Mouse (Mus musculus) gastrocnemius, postnatal 10 days (tissue): ENCODE measurements at regions not wholly inside any gene's neighbourhood (a gene's known extent, or its start where the extent isn't known, plus 50 kb on each side); places are given as distances from the start of the nearest gene placed in this dataset.
A peak's percentile ranks its signal among the peaks of the same experiment; 100 is the strongest.

Experiments
- DNase-seq: peaks from one replicate; pipeline ENCODE4 v3.0.0; 2021; ENCODE audit warnings: mixed read lengths

DNA sequence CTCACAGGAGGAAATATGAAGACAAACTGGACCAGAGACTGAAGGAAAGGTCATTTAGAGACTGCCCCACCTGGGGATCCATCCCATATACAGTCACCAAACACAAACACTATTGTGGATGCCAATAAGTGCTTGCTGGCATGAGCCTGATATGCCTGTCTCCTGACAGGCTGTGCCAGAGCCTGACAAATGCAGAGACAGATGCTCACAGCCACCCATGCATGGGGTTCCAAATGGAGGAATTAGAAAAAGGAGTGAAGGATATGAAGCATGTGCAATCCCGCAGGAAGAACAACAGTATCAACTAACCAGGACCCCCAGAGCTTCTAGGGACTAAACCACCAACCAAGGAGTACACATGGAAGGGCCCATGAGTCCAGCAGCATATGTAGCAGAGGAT lies 505.9 kb downstream of the Gm6685 start:
- DNase-seq: no peak

DNA sequence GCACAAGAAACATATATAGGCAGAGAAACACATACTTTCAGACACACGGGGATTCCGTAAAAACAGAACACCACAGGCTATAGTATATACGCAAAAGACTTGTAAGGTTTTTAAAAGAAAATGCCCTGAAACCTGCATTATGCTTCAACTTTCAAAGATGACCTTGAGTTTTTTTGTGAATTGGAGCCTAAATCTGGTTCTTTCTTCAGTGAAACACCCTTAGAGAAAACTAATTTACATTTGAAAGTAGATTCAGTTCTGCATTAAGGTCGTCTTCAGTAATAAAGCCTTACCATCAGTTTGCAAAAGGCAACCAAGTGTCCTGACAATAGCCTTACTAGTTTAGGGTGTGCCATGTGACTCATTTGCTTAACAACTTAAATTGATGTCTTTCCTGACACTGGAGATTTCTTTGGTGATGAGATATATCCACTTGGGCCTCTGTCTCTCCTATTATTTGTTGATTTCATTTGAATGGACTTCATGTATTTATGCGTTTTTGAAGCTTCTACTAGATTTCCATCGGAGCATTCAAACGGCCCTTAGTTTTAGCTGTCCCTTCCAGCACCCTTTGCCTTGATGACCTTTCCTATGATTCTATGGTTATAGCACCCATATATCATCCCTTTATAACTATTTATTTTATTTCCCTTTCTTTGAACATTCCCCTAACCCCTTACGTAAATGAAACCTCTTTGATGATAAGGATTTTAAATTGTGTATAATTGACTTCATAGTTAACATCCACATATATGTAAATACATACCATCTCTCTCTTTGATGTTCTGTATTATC lies 539.6 kb downstream of the Gm6685 start:
- DNase-seq: no peak

DNA sequence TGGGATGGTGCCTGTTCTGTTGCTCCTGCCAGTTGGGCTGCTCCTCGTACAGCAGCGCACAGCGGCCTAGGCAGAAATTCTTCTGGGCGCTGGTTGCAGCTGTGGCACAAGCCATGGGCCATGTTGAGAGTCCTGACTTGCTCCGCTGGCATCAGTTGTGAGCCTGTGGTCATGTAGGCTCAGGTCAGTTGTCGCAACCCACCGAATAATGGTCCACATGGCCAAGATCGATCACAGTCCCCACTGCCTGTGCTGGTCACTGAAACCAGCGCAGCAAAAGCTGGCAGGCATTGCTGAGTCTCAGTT lies 585.8 kb downstream of the Gm6685 start:
- no peak for DNase-seq

DNA sequence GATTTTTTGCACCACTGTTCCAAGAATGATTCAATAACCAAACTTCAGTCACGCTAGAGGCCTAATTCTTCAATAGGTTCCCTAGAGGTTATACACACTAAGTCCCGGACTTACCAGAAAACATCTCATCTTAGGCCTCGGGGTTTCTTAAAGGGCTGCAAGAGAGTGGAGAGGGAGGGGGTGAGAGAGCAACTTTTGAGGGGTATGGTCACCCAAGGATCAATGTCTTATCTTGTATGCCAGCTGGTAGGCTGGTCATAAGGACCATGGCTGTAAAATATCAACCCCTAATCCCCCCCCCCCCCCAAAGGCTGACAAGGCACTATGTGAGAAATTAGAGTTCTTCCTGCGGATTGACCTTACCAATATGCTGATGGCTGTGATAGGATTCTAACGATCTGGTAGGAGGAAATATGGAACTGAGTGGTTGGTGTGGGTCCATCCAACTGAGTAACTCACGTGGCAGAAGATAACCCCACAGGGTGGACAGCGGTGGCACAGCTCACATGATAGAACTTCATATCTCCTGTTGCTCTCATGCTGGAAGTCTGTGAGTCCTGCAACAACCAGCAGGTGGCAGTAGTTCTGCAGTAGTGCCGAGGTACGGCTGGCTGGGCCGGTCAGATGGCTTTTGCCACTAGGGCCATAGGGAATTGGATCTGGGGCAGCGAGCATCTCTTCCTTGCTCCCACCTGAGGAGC lies 586.3 kb downstream of the Gm6685 start:
- DNase-seq: peak; percentile 19

DNA sequence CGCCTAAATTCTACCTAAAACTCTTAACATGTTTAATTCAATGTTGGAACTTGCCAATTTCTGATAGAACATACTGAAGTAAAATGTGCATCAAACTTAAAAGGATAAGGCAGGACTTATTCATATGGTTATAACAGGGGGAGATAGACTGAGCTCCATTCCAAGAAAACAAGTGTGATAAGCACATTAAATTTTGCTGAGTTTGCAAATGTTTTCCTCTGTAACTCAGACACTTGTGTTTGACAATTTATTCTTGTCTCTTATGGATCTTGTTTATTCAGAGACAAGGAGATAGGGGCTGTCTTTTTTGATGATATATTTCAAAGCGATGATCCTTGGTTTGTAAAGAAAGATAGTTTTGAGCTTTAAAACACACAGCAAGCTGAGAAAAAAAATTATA lies 613.6 kb downstream of the Gm6685 start:
- no peak for DNase-seq

DNA sequence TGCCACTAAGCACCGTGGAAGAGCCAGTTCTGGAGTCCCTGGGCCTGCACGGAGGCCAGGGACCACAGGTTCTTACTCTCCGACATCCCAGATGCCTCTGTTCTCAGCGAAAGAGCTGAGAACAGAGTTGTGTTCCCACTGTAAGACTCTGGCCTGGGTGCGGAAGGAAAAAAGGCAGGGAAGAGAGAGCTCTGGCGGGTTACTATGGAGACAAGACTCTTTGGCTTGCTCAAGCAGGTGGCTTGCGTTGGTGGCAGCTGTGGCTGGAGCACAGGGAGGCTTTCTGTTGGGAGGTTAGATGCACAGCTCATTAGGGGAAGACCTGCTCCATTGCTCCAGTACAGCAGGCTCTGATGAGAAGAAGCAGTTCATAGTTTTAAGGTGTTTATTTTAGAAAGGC lies 618.3 kb downstream of the Gm6685 start:
- no peak for DNase-seq

DNA sequence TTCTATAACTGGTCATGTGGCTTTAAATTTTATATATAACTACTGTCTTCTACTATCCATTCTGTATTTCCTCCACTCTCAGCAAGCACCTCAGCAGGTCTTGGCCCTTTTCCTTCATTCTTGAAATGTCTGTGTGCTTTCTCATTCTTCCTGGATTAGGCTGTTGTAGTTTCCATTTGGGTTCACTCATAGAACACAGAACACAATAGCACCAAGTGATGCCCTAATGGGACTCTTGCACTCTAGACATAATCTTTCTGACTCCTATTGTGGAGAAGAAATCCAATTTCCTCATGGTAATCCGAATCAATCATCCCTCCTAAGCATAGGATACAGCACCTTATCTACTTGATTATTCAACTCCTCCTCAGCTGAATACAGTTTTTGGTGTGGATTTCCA lies 667.2 kb downstream of the Gm6685 start:
- DNase-seq: no peak
